Mouse (Mus musculus) layer of hippocampus, postnatal 25 days (tissue): Measurements from ENCODE around the gene Defb7. TPM values are rescaled to one million over a fixed set of nuclear protein-coding genes. Genes with fewer than 3 reads are reported as not detected.

Source experiments
- DNase-seq, 2 experiments: peaks; one replicate each; pipeline ENCODE4 v3.0.0; 2022; ENCODE audit warnings: mixed read lengths in 2 of 2, low spot score in 1 of 2; ENCODE audit errors: extremely low spot score in 1 of 2
- microRNA-seq, 2 experiments: library from miRNA; unstranded; fragments of <30 nt; microRNA quantifications; one replicate each; pipeline ENCODE4 v1.2.0; 2021
- total RNA-seq, 2 experiments: library from RNA; stranded (reverse); gene quantifications; 2 replicates each; pipeline ENCODE4 v1.2.3; 2021

The Defb7 gene
- not detected for total RNA-seq

- DNase-seq, result no peak
Observed at GRCm38 (mm10) chr8:19494797-19495196, at the start of gene Defb7. Gene Defb7 (plus strand): TSS chr8:19495097.

GRCm38 (mm10) chr8:19446378-19446777, 48.5 kb upstream of the Defb7 start:
- DNase-seq, result no peak

- DNase-seq, result no peak
Observed at GRCm38 (mm10) chr8:19461355-19461754, 33.5 kb upstream of the Defb7 start.

GRCm38 (mm10) chr8:19469026-19469425, 25.9 kb upstream of the Defb7 start:
- no peak for DNase-seq

GRCm38 (mm10) chr8:19500524-19500923, 5.6 kb downstream of the Defb7 start:
- no peak for DNase-seq

- DNase-seq, result no peak
Observed at GRCm38 (mm10) chr8:19535195-19535829, 40.4 kb downstream of the Defb7 start.

- no peak for DNase-seq
Observed at GRCm38 (mm10) chr8:19540376-19540775, 45.5 kb downstream of the Defb7 start.

Small RNA genes lying within 50 kb of the gene (microRNA-seq; reads per million reads assigned to microRNA genes)
- gene Gm27288 (0 reads per million in 2 experiments), gene Gm27852 (0 reads per million in 2 experiments)

Other genes with a start within 250 kb of the Defb7 start
- gene Defb5, start 247.5 kb upstream of the Defb7 start, total RNA-seq, result not detected
- not detected for gene Defb3, start 201.7 kb upstream of the Defb7 start, total RNA-seq
- not detected for gene Defb8, start 47.5 kb upstream of the Defb7 start, total RNA-seq
- 1 to 10 TPM in 1 of 2 experiments, under 1 TPM in 1; 0.49 to 1.5 TPM for gene 4930467E23Rik, start 234.5 kb downstream of the Defb7 start, total RNA-seq